Mouse (Mus musculus): ENCODE results near the gene Acot7.

GRCm38 (mm10) chr4:152232411-152232903 is 54.5 kb downstream of the Acot7 start:
- no peak for TF ChIP-seq CTCF (IDR thresholded peaks at IDR 0.05; ENCODE audit: extremely low read depth, insufficient read depth, insufficient read length, insufficient replicate concordance)
- no peak for TF ChIP-seq POLR2A (IDR thresholded peaks at IDR 0.05; ENCODE audit: low read depth, low read length)
